Mouse (Mus musculus): ENCODE measurements around the gene Dusp15.

DNA sequence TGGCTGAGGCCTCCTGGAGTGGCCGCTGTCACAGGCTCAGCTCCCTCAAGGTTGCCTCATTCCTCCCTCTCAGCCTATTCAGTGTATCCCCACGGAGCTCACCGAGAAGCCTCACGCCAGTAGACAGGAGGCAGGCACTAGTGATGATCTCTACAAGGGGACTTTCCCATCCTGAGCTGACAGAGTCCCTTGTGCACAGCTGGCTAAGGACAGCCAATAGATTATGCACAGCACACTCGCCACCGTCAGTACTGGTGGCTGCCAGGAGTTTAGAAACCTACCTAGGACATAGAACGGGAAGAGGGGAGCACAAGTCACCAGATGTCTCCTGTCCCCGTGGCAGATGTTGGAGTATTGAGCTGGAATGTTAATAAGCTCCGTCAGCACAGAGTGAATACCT is 33.8 kb downstream of the Dusp15 start:
- TF ChIP-seq CTCF (IDR thresholded peaks at IDR 0.05; ENCODE audit: low read depth, low read length): no peak
- TF ChIP-seq POLR2A (IDR thresholded peaks at IDR 0.05; ENCODE audit: extremely low read depth, insufficient read depth, low read length): no peak
